Mouse (Mus musculus) lung, postnatal 0 days (tissue): ENCODE results near the gene Nup50.

ENCODE experiments used
- CTCF ChIP-seq: IDR thresholded peaks from 2 replicates; pipeline ENCODE4 v1.5.1; 2016; ENCODE audit warnings: antibody characterized with exemption, mild to moderate bottlenecking
- EP300 ChIP-seq: IDR thresholded peaks from 2 replicates; pipeline ENCODE4 v1.6.1; 2016; ENCODE audit warnings: antibody characterized with exemption, mild to moderate bottlenecking, control low read depth

GRCm38 (mm10) chr15:84888066-84888465 lies 35.1 kb upstream of the Nup50 start:
- no peak for TF ChIP-seq CTCF
- TF ChIP-seq EP300, result no peak
